Mouse (Mus musculus) urinary bladder, postnatal 4 days (tissue): ENCODE data around the gene Cbx5.

ENCODE experiments used
- DNase-seq, 2 experiments: peaks; one replicate each; pipeline ENCODE4 v3.0.0; 2021 to 2022; ENCODE audit warnings: low spot score in 2 of 2

Cbx5 gene

DNA sequence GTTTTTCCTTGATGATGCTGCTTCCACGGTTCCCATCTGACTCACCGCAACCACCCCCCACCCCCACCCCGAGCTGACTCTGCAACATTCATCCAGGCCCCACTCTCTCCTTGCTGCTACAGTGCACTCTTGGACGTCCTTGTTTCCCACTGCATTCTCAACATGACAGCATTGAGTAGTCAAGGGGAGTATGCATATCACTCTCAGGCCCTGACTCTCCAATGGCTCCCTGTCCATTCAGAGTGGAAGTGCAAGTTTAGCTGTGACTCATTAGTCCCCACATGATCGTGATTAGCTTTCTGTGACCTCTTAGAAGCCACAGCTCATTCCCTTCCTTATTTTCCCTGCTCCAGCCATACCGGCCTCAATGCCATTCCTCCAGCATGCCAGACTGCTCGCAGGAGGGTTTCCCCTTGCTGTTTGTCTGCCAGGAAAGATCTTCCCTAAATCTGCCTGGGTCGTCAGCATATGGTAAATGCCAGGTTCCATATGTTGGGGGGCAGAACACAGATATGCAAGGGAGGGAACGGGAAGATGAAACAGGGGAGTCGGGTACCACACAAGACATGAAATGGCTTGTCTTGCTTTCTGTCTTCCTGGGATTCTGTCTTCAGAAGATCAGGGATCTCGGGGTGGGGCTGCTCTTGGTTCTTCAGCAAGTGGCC, 93.8 kb downstream of the Cbx5 start:
- DNase-seq, result no peak

DNA sequence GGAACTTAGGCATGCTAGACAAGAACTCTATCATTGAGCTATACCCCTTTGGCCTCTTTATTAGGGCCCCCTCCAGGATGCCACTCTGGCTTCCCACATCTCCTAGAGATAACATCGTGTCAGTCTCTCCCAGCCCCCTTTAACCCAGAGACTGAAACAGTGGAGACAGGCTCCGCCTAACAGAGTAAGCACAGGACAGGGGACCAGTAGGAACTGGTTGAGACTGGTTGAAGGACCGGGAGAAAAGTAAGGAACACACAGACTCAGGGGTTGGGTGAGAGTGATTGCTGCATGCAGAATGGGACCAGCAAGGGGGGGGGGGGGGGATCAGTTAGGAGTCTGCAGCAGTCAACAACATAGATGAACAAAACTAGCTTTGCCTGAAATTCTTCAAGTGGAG, 95.4 kb downstream of the Cbx5 start:
- no peak for DNase-seq
